Mouse (Mus musculus): ENCODE data around the gene Hectd2. TPM values are rescaled to one million over a fixed set of nuclear protein-coding genes. Genes with fewer than 3 reads are reported as not detected.

Hectd2 gene
- polyA plus RNA-seq (2014; fragmentation: Illumina TruSeq; extraction: RNeasy Lipid Tissue Mini Kit (QIAGEN cat#74804)), result 6.4 TPM

GRCm38 (mm10) chr19:36554046-36554784 is at the start of gene Hectd2:
Gene Hectd2, plus strand, starts transcription at chr19:36554639.

Other genes starting within 250 kb of the Hectd2 start
- 38.8 TPM for gene Pcgf5, start 206.3 kb upstream of the Hectd2 start, polyA plus RNA-seq (2014; fragmentation: Illumina TruSeq; extraction: RNeasy Lipid Tissue Mini Kit (QIAGEN cat#74804))
- 7.8 TPM for gene Ppp1r3c, start 182.0 kb downstream of the Hectd2 start, polyA plus RNA-seq (2014; fragmentation: Illumina TruSeq; extraction: RNeasy Lipid Tissue Mini Kit (QIAGEN cat#74804))